Mouse (Mus musculus) forebrain, embryonic 11.5 days (tissue): ENCODE data around the gene Ccdc34. TPM values are rescaled to one million over a fixed set of nuclear protein-coding genes. Genes with fewer than 3 reads are reported as not detected.

Experiments used
- ATAC-seq: fragments of 200-750 bp; cut with Nextera tagmentation; replicated peaks from 2 replicates; pipeline ENCODE4 v1.8.0; 2017; ENCODE audit warnings: moderate TSS enrichment; ENCODE audit not compliant: low FRiP score
- DNase-seq: peaks from one replicate; pipeline ENCODE4 v3.0.0-alpha.2; 2017; ENCODE audit warnings: low spot score
- H3K27ac ChIP-seq: fragments of 300-500 bp; sonication (generic); 2 replicates; pipeline ENCODE4 v1.5.1; 2014; ENCODE audit warnings: low read depth, low read length
- H3K27me3 ChIP-seq: fragments of 300-500 bp; sonication (generic); 2 replicates; pipeline ENCODE4 v1.6.1; 2014; ENCODE audit warnings: mild to moderate bottlenecking, low read length, mixed read lengths; ENCODE audit not compliant: control insufficient read depth, insufficient read depth
- H3K36me3 ChIP-seq: fragments of 300-500 bp; sonication (generic); 2 replicates; pipeline ENCODE4 v1.6.1; 2014; ENCODE audit warnings: mild to moderate bottlenecking, low read length, moderate library complexity, mixed read lengths; ENCODE audit not compliant: control insufficient read depth, insufficient read depth
- H3K4me1 ChIP-seq: fragments of 300-500 bp; sonication (generic); replicated peaks from 2 replicates; pipeline ENCODE4 v1.6.1; 2014; ENCODE audit warnings: low read length, mixed read lengths; ENCODE audit not compliant: control insufficient read depth, insufficient read depth
- H3K4me2 ChIP-seq: fragments of 300-500 bp; sonication (generic); 2 replicates; pipeline ENCODE4 v1.6.1; 2014; ENCODE audit warnings: low read depth, mild to moderate bottlenecking, low read length, moderate library complexity, mixed read lengths; ENCODE audit not compliant: severe bottlenecking
- H3K4me3 ChIP-seq: fragments of 300-500 bp; sonication (generic); 2 replicates; pipeline ENCODE4 v1.5.1; 2014; ENCODE audit warnings: low read depth, low read length
- H3K9ac ChIP-seq: fragments of 300-500 bp; sonication (generic); 2 replicates; pipeline ENCODE4 v1.6.1; 2014; ENCODE audit warnings: low read length
- H3K9me3 ChIP-seq: fragments of 300-500 bp; sonication (generic); 2 replicates; pipeline ENCODE4 v1.6.1; 2016; ENCODE audit warnings: low read length, mixed read lengths; ENCODE audit not compliant: control insufficient read depth
- WGBS: fragments of 180-500 bp; shearing (Covaris S2); extraction: QIAGEN DNeasy Blood & Tissue Kit; methylation state at CpG from one replicate; pipeline ENCODE4 v1.1.7; 2014; 5-methylcytosine and 5-hydroxymethylcytosine counted together
- polyA plus RNA-seq: library from polyadenylated mRNA; unstranded; fragments of >200 nt; fragmentation: Nextera tagmentation; extraction: Ambion mirVana; gene quantifications from 2 replicates; pipeline ENCODE4 v1.2.1, GENCODE M21; 2014

Ccdc34 gene
- polyA plus RNA-seq, 1 experiment from 2014 or later: 60.4 TPM

GRCm38 (mm10) chr2:110180316-110180670, 162.7 kb downstream of the Ccdc34 start:
- Histone ChIP-seq H3K27me3 (no peaks in the 10 kb centered on the region), H3K36me3 (no peaks in the 10 kb centered on the region), H3K9ac (no peak overlapping the region), H3K27ac (no peak overlapping the region), H3K9me3 (no peaks in the 10 kb centered on the region), H3K4me3 (no peak overlapping the region), H3K4me1 (peaks cover 7% of the 10 kb centered on the region; the same call in 1 of the 2 replicates), H3K4me2 (no peak overlapping the region)
- 88% methylated on average over 7 of the region's 7 CpGs for WGBS
- no peak for DNase-seq
- no peak for ATAC-seq

GRCm38 (mm10) chr2:110181666-110182065, 164.0 kb downstream of the Ccdc34 start:
- WGBS: 85% methylated on average over 6 of the region's 6 CpGs
- H3K4me1 ChIP-seq: peaks cover 7% of the 10 kb centered on the region; the same call in 1 of the 2 replicates
- no peak overlapping the region for H3K27ac ChIP-seq
- DNase-seq (no peak), ATAC-seq (no peak)
- H3K4me2 ChIP-seq: no peak overlapping the region
- H3K27me3 ChIP-seq: no peaks in the 10 kb centered on the region
- H3K9me3 ChIP-seq: no peaks in the 10 kb centered on the region
- no peaks in the 10 kb centered on the region for H3K36me3 ChIP-seq
- no peak overlapping the region for H3K4me3 ChIP-seq
- H3K9ac ChIP-seq: no peak overlapping the region

- Histone ChIP-seq H3K9ac (no peak overlapping the region), H3K4me1 (0 out of 2 replicates have a peak, but pooled peaks cover 2% of the 10 kb centered on the region), H3K27me3 (no peaks in the 10 kb centered on the region), H3K27ac (no peak overlapping the region), H3K9me3 (no peaks in the 10 kb centered on the region), H3K4me3 (no peak overlapping the region), H3K4me2 (no peak overlapping the region), H3K36me3 (no peaks in the 10 kb centered on the region)
- no peak for DNase-seq
- WGBS: 79% methylated on average over 6 of the region's 6 CpGs
- no peak for ATAC-seq
Measured at GRCm38 (mm10) chr2:110182248-110182647, 164.6 kb downstream of the Ccdc34 start.

- Histone ChIP-seq H3K27me3 (no peaks in the 10 kb centered on the region), H3K4me3 (no peak overlapping the region), H3K27ac (no peak overlapping the region), H3K4me1 (no peaks in the 10 kb centered on the region), H3K4me2 (no peak overlapping the region), H3K9ac (no peak overlapping the region), H3K36me3 (no peaks in the 10 kb centered on the region), H3K9me3 (no peaks in the 10 kb centered on the region)
- 72% methylated on average over 4 of the region's 4 CpGs for WGBS
- ATAC-seq (no peak), DNase-seq (no peak)
Measured at GRCm38 (mm10) chr2:110182795-110183486, 165.3 kb downstream of the Ccdc34 start.

- no peak for DNase-seq
- H3K27me3 ChIP-seq: no peaks in the 10 kb centered on the region
- no peaks in the 10 kb centered on the region for H3K4me1 ChIP-seq
- H3K4me2 ChIP-seq: no peak overlapping the region
- H3K9ac ChIP-seq: no peak overlapping the region
- no peaks in the 10 kb centered on the region for H3K36me3 ChIP-seq
- no peak overlapping the region for H3K4me3 ChIP-seq
- 100% methylated on average over 1 of the region's 1 CpGs for WGBS
- no peaks in the 10 kb centered on the region for H3K9me3 ChIP-seq
- ATAC-seq: no peak
- H3K27ac ChIP-seq: no peak overlapping the region
Measured at GRCm38 (mm10) chr2:110184071-110184470, 166.5 kb downstream of the Ccdc34 start.

- no peaks in the 10 kb centered on the region for H3K4me1 ChIP-seq
- H3K4me3 ChIP-seq: no peak overlapping the region
- H3K9ac ChIP-seq: no peak overlapping the region
- DNase-seq (no peak), ATAC-seq (no peak)
- no peaks in the 10 kb centered on the region for H3K27me3 ChIP-seq
- 70% methylated on average over 6 of the region's 6 CpGs for WGBS
- no peak overlapping the region for H3K4me2 ChIP-seq
- no peak overlapping the region for H3K27ac ChIP-seq
- H3K9me3 ChIP-seq: no peaks in the 10 kb centered on the region
- H3K36me3 ChIP-seq: no peaks in the 10 kb centered on the region
Measured at GRCm38 (mm10) chr2:110186427-110186980, 168.9 kb downstream of the Ccdc34 start.

- DNase-seq (no peak), ATAC-seq (no peak)
- Histone ChIP-seq H3K9ac (no peak overlapping the region), H3K36me3 (no peaks in the 10 kb centered on the region), H3K4me1 (peaks cover 2% of the 10 kb centered on the region; the same call in 1 of the 2 replicates), H3K4me3 (no peak overlapping the region), H3K27me3 (no peaks in the 10 kb centered on the region), H3K4me2 (no peak overlapping the region), H3K27ac (no peak overlapping the region), H3K9me3 (no peaks in the 10 kb centered on the region)
- WGBS: 92% methylated on average over 4 of the region's 4 CpGs
Measured at GRCm38 (mm10) chr2:110188696-110189397, 171.2 kb downstream of the Ccdc34 start.

GRCm38 (mm10) chr2:110190416-110190815, 172.8 kb downstream of the Ccdc34 start:
- H3K4me1 ChIP-seq: peaks cover 2% of the 10 kb centered on the region; the same call in 1 of the 2 replicates
- no peaks in the 10 kb centered on the region for H3K9me3 ChIP-seq
- H3K4me2 ChIP-seq: no peak overlapping the region
- H3K27me3 ChIP-seq: no peaks in the 10 kb centered on the region
- DNase-seq: no peak
- 90% methylated on average over 2 of the region's 2 CpGs for WGBS
- H3K36me3 ChIP-seq: no peaks in the 10 kb centered on the region
- no peak overlapping the region for H3K4me3 ChIP-seq
- H3K27ac ChIP-seq: no peak overlapping the region
- no peak overlapping the region for H3K9ac ChIP-seq
- no peak for ATAC-seq
